Mouse (Mus musculus) gastrocnemius, adult 18-20 months (tissue): ENCODE data around the gene Akap13. TPM values are rescaled to one million over a fixed set of nuclear protein-coding genes. Genes with fewer than 3 reads are reported as not detected.

Experiments
- DNase-seq: peaks from one replicate; pipeline ENCODE4 v3.0.0; 2021; ENCODE audit warnings: low spot score
- total RNA-seq, 2 experiments: library from RNA; stranded (reverse); gene quantifications; 2 replicates each; pipeline ENCODE4 v1.2.3; 2021

The Akap13 gene
- total RNA-seq, 2 experiments from 2014 or later, result 64.0 to 65.2 TPM

DNA sequence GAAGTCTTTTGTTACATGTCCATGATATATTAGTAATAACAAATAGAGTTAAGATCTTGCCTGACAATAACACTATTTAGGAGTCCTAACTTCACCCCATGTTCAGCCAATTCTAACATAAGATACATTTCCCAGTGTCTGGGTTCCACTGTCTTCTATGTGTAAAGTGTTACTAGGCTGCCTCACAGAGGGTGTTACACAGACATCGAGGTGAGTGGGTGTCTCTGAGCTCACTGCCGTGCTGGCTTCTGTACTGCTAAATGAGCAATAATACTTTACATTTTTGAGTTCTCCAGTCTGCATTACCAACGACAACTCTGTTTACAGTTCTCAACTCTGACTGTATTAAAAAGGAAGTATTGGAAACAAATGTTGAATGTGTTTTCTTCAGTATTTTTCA lies 209.1 kb downstream of the Akap13 start:
- no peak for DNase-seq

DNA sequence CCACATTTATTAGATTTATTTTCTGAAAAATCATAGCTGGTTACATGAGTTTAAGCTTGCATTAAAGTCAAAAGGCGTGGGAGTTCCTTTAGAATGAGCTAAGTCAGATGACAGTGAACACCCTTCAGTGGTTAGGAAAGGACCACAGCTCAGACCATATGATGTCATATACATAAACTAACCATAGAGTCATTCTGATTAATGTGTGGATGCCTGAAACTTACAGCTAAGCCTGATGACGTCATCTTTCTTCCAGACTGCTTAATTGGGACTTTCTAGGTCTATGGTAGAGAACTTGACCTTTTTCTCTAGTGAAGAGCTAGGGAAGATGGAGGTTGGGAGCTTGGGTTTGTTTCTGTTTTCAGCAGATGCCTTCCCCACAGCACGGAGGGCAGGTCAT lies 211.6 kb downstream of the Akap13 start:
- no peak for DNase-seq

DNA sequence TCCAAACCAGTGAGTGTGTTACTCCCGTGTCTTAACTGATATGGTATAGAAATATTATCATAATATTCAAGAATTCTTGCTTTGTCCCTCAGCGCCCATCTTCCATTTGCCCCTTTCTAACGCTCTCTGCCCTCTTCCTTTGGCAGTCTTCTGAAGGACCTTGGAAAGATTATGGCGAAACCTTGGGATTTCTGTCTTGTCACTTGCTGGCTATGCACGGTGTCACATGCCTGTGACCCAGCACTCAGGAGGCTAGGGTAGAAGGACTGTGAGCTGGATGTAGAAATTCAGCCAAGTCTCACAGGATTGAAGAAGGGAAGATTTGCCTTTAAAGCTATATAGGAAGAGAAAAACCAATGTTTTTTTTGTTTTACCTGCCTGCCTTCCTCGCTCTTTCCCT lies 212.2 kb downstream of the Akap13 start:
- DNase-seq, result no peak

DNA sequence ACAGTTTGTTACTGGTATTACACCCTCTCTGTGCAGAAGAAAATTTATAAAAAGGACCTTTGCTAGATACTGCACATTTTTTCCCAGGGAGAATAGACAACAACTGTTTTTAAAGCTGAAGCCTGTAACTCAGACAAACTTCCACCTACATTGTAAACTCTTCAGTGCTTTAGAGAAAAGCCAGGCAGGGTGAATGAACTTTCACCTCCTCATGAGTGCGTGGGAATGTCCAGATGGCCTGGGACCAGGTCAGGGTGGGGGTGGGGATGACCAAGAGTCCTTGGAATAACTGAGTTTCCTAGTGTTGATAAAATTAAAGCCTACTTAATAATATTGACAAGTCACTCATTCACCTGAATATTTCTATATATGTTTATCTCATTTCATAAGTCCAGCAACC lies 213.1 kb downstream of the Akap13 start:
- DNase-seq, result no peak

DNA sequence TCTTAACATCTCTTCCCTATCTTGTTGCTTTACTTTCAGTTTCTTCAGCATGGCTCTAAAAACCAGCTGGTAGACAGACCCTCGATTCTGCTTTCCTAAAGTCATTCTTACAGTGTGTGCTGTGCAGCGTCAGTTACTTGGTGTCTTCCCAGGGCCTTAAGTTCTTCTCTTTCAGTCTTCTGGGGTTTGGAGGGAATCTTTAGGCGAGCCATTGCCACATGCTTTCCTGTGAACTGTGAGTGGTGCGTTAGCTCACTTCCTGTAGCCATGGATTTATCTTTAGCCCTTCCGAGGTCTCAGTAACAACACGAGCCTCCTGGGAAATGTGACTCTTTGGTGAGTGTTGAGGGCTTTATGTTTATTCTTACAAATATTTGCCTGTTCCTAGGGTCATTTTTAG lies 214.1 kb downstream of the Akap13 start:
- DNase-seq, result no peak

DNA sequence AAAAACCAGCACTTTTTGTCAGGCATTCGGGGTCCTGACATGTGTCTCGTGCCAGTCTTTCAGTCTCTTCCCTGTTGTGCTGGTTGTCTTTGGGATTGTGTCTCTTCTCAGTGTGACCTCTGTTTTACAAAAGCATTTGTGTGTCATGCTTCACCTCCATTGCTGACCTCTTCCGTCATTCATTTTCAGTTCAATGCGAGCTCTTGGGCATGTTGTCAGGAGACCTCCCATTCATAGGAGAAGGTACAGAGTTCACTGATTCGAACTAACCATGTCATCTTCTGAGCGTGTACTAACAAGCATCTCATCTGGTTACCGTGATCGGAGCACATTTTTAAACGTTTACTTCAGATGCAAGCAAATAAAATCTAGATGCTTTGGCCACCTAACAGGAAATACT lies 224.3 kb downstream of the Akap13 start:
- DNase-seq, result no peak

DNA sequence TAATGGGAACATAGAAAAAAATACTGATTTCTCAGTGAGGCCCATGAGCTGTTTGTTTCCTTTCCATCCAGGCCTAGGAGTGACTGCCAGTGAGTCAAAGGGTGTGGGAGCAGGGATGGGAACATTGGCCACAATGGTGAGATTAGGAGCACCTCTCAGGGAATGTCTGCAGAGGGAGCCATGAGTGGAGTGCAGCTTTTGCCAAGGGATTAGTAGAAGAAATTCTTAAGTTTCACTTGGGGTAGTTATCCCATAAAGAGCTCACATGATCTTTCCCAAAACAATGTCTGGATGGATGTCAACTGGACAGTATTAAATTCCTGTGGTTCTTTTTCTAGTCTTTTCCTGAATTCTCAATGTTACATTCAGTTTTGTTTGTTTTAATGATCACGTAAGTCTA lies 227.6 kb downstream of the Akap13 start:
- peak; percentile 52 for DNase-seq

DNA sequence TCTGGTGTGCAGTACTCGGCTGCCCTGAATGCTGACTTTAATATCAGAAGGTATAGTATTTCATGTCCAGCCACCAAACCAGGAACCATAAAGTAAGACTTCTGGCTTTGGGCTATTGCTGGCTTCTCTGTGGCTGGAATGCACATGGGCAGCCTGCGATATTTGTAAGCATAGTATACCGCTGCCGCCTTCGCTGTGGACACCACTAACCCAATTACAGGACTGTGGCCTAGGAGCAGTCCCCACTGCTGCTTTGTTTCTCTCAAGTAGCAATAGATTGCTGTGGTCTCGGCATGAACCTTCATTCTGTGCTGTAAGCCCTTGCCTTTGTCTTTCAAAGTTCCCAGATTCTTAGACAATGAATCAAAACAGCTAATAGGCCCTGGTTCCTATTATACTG lies 228.1 kb downstream of the Akap13 start:
- peak; percentile 24 for DNase-seq

DNA sequence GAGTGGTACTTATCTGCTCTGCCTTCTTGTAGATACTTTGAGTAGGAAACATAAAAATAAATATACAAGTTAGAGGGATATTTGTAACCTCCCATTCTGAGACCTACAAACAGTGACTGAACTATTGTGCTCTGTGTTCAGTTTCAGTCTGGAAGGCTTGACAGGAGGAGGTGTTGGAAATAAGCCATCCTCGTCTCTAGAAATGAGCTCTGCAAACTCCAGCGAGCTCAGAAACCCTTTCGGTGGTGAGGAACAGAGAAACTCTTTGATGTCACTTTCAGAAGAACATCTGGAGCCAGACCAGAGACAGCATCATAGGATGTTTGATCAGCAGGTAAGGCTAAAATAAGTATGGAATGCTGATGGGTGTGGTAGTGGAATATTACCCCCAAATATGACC lies 229.6 kb downstream of the Akap13 start:
- no peak for DNase-seq

DNA sequence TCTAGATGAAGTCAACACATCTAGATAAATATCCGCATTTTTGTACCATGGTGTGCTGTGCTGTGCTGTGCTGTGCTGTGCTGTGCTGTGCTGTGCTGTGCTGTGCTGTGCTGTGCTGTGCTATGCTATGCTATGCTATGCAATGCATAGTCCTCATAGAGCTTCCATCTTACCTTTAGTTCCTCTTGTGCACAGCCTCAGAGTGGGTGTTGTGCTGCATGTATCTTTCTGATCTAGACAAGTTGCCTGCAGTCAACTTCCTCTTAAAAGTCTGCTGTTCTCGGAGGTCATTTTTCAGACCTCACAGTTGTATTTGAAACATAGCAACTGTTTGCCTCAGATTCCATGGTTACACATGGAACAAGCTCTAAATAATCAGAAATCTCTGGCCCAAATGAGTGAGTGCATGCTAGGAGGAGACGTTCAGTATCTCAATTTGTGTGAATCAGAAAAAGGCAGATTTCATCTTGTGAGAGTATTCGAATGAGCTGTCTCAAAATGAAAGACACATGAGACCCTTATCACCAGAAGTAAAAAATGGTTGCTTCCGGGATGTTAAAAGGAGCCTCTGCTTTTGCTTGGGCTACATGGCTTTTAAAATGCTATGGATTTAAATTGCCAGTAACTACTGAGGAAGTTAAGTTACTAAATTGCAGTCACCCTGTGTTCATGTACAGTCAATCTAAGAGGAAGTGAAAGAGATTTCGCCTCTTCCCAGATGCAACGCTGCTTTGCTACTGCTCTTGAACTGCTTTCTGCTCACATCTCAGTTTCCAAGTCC lies 230.9 kb downstream of the Akap13 start:
- DNase-seq, result no peak

DNA sequence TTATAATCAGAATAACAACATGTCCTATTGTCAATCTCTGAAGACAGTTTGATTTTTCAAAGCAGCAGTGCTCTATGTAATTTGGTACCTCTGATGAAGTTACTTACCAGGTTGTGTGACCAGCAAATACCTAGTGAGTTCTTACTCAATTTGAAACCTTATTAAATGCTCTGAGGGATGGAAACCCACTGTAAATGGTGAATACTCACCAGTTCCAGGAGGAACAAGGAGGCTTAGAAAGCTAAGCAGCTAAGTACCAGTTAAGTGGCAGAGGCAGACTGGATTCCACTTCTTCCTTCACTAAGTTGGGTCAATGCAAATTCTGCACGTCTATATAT lies 231.5 kb downstream of the Akap13 start:
- no peak for DNase-seq

DNA sequence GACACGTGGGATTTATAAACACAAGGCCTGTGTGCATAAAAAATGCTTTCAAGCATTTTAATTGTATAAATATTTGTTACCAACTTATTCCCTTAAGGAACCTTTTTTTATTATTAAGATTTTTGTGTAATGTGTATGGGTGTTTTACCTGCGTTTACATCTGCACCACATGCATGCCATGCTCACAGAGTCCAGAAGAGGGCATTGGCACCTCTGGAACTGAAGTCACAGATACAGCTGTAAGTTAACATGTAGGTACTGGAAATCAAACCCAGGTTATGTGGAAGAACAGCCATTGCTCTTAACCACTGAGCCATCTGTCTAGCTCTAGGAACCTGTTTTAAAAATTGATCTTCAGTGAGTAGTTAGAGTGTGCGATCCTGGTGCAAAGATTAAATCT lies 232.8 kb downstream of the Akap13 start:
- no peak for DNase-seq

DNA sequence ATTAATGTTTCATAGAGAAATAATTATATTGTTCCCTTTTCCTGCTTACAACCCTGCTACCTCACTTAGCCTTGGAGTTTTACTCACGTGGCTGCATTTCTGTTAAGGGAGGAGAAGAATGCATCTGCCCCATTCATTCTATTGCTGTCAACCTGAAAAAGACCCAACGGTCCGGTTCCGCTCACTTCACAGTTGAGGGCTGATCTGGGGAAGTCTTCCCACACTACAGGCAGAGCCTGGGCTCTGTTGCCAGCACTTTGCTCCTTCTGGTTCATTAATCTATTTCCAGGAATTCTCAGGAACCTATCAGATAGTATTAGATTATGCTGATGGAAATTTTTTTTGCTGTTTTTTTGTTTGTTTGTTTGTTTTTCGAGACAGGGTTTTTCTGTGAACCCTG lies 239.4 kb downstream of the Akap13 start:
- no peak for DNase-seq

DNA sequence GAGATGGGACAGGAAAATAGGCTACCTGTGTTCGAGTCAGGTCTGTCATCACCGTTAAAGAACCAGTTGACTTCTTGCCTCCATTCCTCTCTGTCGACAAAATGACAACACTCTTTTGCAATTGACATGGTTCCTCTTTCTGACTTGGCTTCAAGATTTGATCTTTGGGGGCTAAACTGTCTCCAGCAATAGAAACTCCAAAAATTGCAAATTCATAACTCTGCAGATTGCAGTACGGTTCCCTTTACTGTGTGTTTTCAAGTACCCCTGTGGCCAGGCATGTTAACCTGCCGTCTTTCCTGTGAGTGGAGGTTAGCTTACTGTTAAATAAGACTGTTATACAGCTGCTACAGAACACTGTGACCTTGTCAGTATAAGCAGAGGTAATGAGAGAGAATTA lies 244.5 kb downstream of the Akap13 start:
- DNase-seq, result no peak

DNA sequence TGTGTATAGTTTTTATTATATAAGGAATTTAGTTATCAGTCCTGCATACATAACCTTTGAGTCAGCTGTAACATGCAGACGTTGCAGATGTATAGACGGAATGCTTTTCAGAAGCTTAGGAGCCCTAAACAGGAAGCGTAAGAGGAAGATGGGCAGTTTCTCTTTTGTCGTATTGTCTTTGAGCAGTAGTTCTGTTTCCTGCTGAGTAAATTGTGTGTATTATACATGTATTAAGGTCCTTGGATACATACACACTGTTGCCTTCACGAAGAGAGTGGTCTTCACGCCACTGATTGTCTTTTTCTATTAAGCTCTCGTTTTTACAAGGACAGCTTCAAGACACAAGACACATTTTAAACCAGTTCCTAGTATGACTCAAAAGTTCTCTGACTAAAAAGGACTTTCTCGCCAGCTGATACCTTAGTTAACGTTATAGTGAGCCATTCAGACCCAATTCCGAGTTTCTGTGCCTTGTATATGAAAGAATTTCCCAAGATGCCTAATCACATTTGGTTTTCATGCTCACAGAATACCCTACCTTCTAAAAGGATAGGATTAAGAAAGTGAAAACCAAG lies 245.5 kb downstream of the Akap13 start:
- no peak for DNase-seq

DNA sequence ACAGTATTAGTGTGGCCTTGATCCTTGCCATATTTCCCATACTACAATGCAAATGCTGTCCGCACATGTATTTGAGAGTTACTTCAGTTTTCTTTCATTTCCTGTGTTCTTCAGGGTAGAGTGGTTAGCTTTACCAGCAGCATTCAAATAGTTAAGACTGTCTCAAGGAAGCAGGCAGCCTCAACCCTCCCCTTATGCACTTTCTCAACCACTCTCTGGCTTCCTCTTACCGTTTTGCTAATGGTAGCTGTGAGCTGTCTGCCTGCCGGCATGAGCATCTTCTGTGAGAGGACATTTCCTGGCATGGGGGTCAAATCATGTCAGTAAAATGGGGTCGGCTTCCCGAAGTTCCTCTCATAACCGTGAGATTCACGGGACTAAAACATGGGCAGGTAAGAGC lies 246.4 kb downstream of the Akap13 start:
- DNase-seq, result no peak

DNA sequence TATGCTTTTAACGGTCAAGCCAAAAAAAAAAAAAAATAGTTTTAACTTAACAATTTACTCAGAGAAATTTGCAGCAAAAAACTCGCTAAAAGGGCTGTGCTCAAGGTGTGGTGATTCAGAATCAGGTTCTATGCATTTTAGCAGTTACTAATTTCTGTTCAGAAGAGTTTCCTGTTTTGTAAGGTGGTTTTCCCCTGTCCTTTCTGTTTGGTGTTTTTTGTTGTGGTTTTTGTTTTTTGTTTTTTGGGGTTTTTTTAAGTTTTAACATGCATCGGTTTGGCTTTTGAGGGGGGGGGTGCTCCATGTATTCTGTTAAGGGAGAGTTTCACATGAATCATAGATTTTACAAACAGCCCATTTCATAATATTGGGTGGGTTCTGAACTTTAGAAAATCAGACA lies 247.0 kb downstream of the Akap13 start:
- no peak for DNase-seq

DNA sequence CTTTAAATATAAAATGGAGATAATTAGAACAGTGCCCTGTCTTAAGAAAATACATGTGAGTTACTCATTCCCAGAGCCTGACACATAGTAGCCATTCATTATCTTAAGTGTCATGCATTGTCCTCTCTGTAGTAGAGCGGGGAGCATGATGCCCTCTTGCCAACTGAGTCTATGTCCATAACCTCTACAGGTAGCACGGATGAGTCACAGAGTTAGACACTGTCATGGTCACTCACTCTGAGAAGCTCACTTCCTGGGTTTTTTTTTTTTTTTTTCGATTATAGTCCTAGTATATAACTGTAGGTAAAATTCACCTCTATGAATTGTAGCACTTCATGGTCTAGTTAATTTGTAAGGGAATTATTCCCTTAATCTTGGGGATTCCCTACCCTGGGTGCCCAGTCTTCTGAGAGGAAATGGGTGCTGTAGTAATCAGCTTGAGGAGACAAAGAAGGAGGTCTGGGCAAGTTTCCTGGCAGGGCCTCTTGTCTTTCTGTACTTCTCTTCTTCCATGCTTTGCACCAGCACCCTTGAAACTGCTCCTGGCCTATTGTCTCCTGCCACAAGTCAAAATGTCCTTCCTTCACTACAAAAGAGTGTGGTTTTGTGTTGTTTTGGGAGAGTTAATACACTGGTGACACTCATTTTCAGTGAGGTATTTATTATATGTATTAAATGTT lies 247.8 kb downstream of the Akap13 start:
- no peak for DNase-seq

DNA sequence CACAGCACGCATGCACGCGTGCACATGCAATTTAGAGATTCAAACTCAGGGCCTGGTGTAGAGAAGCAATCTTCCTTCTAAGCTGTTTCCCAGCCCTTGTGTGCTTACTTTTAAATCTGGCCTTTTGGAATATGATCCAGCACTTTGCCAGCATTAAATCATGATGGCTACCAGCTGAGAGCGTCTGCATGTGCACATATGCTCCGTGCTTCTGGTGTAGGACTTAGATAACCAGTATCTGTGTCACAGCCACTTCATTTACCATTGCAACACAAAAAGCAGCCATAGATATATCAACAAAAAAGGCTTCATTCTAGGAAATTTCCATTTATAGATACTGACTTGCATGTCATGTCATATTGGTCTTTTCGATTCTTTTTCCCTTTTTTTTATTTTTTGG lies 249.5 kb downstream of the Akap13 start:
- no peak for DNase-seq

DNA sequence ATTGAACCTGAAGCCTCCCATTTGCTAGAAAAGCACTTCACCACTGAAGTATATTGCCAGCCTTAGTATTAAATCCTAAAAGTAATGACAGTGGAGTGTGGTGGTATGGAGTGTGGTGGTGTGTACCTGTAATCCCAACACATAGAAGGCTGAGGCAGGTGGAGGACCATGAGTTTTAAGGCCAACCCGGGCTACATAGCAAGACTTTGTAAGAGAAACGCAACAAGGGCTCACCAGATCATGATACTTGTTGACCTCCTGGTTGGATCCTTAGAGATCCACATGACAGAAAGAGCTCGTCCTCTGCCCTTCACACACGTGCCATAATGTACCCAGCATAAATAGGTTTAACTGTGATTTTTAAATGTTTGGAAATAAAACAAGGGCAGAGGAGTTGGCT lies 254.6 kb downstream of the Akap13 start:
- no peak for DNase-seq

DNA sequence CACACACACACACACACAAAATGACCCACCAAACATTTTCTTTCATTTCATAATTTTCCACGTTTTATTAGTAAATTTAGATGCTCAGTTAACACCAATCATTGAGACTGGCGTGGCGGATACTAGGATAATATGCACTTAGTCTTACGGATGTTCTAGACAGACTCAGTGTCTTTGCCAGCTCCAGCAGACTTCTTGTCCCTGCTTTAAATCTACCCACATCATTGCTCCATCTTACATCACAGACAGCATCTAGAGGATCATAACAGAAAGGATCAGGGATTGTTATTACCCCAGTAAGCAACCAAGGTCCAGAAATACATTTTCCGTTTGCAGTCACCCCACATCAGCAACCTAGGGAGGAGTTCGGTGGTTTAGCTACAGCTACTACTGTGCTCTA lies 255.6 kb downstream of the Akap13 start:
- no peak for DNase-seq

DNA sequence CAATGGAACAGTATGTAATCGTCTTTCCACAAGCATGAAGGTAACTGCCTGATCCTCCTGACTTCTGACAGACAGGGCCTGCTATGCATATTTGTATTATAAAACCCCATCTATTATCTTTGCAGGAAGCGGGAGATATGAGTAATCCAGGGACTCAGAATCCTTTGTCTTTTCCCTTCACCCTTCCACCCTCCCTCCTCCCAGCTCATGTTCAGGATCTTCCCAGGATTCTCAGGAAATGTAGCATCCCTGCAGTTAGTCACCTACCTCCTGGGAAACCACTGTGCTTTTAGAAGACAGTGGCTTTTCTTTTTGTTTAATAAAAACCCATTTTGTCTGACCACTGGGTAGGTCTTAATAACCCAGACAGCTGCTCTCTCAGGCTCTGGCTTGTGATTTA lies 256.1 kb downstream of the Akap13 start:
- no peak for DNase-seq

DNA sequence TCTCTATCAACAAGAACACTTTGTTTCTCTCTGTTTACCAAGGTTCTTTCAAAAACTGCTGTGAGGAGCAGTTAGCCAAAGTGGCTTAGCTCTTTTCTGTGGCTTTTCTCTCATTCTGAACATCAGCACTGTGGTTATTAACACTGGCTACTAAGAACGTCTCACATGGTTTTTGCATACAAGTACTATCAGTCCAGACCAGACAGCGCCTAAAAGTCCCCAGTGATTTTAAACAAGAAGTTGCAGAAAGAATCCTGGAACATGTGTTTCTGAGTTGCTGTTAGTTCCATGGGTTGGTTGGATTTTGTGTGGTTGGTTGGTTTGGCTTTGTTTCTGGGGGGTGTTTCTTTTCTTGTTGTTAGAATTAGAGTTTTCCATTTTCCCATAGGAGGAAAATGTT lies 257.5 kb downstream of the Akap13 start:
- DNase-seq, result peak; percentile 24
